Mouse (Mus musculus): ENCODE results near the gene Rbm6. TPM values are rescaled to one million over a fixed set of nuclear protein-coding genes. Genes with fewer than 3 reads are reported as not detected.

The Rbm6 gene
- total RNA-seq (2021): 10 to 100 TPM; 60.7 to 70.3 TPM
- long read RNA-seq, experiment 1, full-length matches to known transcripts: 30 of 45 reads
- long read RNA-seq, experiment 1, partial matches to known transcripts: 0 of 45 reads
- long read RNA-seq, experiment 1, other reads (novel, unspliced or antisense): 15 of 45 reads
- long read RNA-seq, experiment 2, transcript Rbm6-207 (21 exons, 3,716 nt): major isoform, 34 of 59 reads
- long read RNA-seq, experiment 2, partial matches to known transcripts: 3 of 59 reads
- long read RNA-seq, experiment 2, other reads (novel, unspliced or antisense): 22 of 59 reads

DNA sequence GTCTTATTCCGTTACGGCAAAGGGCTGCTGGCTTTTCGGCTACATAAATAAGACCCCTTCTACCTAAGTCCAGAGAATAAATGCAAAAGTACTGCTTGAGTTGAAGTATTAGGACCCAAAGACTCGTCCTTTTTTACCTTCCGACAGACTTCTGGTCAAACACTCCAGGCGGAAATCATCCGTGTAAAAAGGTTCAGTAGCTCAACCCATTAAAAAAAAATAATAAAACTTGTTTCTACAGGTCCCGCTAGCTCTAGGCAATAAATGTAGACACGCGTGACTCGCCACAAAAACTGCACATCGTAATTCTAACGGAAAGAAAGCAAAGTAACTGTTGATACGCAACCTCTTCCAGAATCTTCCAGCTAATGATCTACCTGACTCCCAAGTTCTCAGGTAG lies at the start of gene Rbm6:
TSS of gene Rbm6 (minus strand) at position 101 of the 400 bp plus-strand sequence.
- H3K4me3 ChIP-seq: peak within 1 kb of the TSS; percentile 86
- DNase-seq (ENCODE audit: low spot score in 2 of 2): no peak
- H3K27ac ChIP-seq: peak within 1 kb of the TSS; percentile 90
- TF ChIP-seq CTCF (conservative IDR thresholded peaks at IDR 0.05): no peak

- H3K27ac ChIP-seq: no peak overlapping the region
- TF ChIP-seq CTCF (conservative IDR thresholded peaks at IDR 0.05): no peak
- H3K4me3 ChIP-seq: no peak overlapping the region
- DNase-seq (ENCODE audit: low spot score in 2 of 2): no peak
Measured at GRCm38 (mm10) chr9:107919441-107919840, 46.4 kb upstream of the Rbm6 start.

DNA sequence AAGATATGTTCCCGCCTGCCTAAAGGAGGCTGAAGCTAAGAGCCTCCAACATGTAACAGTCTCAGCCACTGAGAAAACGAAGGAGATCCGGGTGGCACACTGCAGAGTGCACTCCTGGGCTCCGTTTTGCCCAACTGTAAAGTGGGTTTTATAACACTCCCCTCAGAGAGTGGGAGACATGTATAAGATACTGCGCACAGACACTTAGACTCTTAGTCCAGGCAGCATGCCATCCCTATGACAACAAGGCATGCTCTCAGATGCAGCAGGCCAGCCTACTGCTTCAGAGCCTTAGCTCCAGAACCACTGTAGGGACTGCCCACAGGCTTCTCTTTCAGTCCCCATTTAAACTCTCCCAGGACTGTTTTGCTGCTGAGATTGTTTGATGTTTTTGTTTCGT lies 45.8 kb upstream of the Rbm6 start:
- Histone ChIP-seq H3K27ac (peak overlapping the region; percentile 51; the same call in 1 of the 2 replicates), H3K4me3 (no peak overlapping the region)
- no peak for DNase-seq (ENCODE audit: low spot score in 2 of 2)
- TF ChIP-seq CTCF (conservative IDR thresholded peaks at IDR 0.05): no peak

DNA sequence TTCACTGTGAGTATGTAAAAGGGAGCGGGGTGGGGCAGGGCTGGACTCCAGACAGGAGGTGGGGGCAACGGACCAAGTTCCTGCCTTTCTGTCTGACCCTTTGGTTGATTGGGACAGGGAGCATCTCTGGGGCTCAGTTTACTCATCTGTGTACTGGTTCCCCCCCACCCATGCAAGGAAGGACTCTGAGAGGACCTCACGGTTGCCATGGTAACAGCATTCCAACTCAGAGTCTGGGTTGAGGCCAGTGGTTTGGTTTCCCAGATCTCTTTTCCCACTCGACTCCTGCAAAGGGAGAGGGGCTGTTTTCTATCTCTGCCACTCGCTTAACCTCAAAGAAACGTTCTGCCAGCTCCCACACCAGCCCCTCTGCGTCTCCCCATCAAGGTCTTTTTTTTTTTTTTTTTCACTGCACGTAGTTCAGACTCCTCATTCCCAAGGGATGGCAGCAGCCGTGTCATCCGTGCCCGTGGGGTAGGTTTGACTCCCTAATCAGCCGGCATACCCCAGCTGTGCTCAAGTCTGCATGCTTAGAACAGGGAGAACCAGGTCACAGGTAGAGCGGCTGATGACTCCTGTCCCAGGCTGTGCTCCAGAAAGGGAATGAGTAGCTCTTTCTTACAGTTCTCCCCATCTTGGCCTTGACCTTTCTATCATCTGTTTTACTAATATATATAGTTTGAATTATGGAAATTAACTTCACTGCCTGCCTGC lies 45.0 kb upstream of the Rbm6 start:
- peak overlapping the region; percentile 51 for H3K27ac ChIP-seq
- no peak overlapping the region for H3K4me3 ChIP-seq
- DNase-seq (ENCODE audit: low spot score in 2 of 2): peak in 1 of 2 experiments; percentile 42
- TF ChIP-seq CTCF (conservative IDR thresholded peaks at IDR 0.05): no peak

GRCm38 (mm10) chr9:107914764-107915420 lies 41.9 kb upstream of the Rbm6 start:
- TF ChIP-seq CTCF (conservative IDR thresholded peaks at IDR 0.05): no peak

GRCm38 (mm10) chr9:107910025-107910769 lies 37.2 kb upstream of the Rbm6 start:
- Histone ChIP-seq H3K27ac (no peak overlapping the region), H3K4me3 (no peak overlapping the region)
- no peak for DNase-seq (ENCODE audit: low spot score in 2 of 2)
- no peak for TF ChIP-seq CTCF (conservative IDR thresholded peaks at IDR 0.05)

More at GRCm38 (mm10) chr9:107914764-107915420, 41.9 kb upstream of the Rbm6 start:
- no peak overlapping the region for H3K4me3 ChIP-seq
- H3K27ac ChIP-seq: no peak overlapping the region
- no peak for DNase-seq (ENCODE audit: low spot score in 2 of 2)

DNA sequence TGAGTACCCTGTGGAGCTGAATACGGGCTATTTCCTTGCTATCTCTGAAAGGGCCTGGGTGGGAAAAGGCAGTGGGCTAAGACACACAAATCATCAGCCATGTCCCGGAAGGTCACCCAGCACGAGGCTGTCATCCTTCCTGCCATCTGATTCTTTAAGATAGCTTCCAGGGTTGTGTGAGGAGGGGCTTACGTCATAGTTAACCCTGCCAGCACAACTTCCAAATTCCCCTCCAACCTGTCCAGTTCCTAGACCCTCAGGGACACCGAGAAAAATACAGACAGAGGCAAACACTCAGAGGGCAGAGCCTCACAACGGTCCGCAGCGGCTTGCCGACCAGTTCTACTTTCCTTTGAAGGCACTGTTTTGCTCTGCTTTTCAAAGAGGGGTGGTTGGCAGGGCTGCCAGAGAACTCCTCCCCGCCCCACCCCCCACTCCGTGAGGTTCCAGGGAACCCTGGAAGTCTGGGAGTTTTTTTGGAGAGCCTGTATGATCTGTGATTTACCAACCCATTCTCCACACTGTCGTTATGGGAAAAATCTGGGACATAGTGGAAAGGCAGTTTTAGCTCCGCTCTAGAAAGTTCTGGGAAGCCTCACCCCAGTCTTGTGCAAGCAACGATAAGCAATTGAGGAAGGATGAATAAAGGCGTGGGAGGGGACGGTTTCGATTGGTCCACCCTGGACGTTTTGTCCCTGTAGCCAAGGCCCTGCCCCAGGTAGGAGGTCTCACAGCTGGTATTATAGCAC lies 35.5 kb upstream of the Rbm6 start:
- Histone ChIP-seq H3K27ac (no peak overlapping the region), H3K4me3 (no peak overlapping the region)
- no peak for TF ChIP-seq CTCF (conservative IDR thresholded peaks at IDR 0.05)
- no peak for DNase-seq (ENCODE audit: low spot score in 2 of 2)

DNA sequence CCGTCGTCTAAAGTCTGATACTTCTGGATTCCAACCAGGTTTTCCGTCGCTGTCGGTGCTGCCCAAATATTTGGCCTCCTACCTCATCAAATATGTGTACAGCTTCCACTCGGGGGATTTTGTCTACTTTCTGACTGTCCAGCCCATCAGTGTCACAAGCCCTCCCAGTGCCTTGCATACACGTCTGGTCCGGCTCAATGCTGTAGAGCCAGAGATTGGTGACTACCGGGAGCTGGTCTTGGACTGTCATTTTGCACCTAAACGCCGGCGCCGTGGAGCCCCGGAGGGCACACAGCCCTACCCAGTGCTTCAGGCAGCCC lies 34.7 kb upstream of the Rbm6 start:
- Histone ChIP-seq H3K4me3 (no peak overlapping the region), H3K27ac (no peak overlapping the region)
- no peak for TF ChIP-seq CTCF (conservative IDR thresholded peaks at IDR 0.05)
- no peak for DNase-seq (ENCODE audit: low spot score in 2 of 2)

DNA sequence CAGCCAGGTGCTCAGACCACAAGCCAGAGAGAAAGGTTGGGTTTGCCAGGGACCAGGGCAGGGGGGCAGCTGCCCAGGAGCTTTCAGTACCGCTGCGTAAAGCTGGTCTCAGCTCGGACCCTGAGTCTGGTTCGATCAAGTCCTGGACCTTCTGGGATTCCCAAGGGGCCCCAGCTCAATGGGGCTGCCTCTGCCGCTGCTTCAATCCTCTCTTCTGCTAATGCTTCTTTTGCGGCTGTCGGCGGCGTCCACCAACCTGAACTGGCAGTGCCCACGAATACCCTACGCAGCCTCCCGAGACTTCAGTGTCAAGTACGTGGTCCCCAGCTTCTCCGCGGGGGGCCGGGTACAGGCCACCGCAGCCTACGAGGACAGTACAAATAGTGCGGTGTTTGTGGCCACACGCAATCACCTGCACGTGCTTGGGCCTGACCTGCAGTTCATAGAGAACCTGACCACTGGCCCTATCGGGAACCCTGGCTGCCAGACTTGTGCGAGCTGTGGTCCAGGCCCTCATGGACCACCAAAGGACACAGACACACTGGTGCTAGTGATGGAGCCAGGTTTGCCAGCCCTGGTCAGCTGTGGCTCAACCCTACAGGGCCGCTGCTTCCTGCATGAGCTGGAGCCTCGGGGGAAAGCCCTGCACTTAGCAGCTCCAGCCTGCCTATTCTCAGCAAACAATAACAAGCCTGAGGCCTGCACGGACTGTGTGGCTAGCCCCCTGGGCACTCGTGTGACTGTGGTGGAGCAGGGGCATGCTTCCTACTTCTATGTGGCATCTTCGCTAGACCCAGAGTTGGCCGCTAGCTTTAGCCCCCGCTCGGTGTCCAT lies 34.1 kb upstream of the Rbm6 start:
- DNase-seq (ENCODE audit: low spot score in 2 of 2): no peak
- Histone ChIP-seq H3K27ac (no peak overlapping the region), H3K4me3 (peak overlapping the region; percentile 20; the same call in 1 of the 2 replicates)
- no peak for TF ChIP-seq CTCF (conservative IDR thresholded peaks at IDR 0.05)

GRCm38 (mm10) chr9:107906252-107906966 lies 33.4 kb upstream of the Rbm6 start, which contains the start of gene Mst1r:
TSS of gene Mst1r (plus strand) at chr9:107906873.
- Histone ChIP-seq H3K4me3 (peak within 1 kb of the TSS; percentile 20; the same call in 1 of the 2 replicates), H3K27ac (no peak within 1 kb of the TSS)
- TF ChIP-seq CTCF (conservative IDR thresholded peaks at IDR 0.05): no peak
- no peak for DNase-seq (ENCODE audit: low spot score in 2 of 2)

GRCm38 (mm10) chr9:107904726-107905125 lies 31.7 kb upstream of the Rbm6 start:
- H3K27ac ChIP-seq: 0 out of 2 replicates have a peak overlapping the region, but pooled peaks have one; percentile 25
- TF ChIP-seq CTCF (conservative IDR thresholded peaks at IDR 0.05): peak; percentile 97

More at GRCm38 (mm10) chr9:107904726-107905125, 31.7 kb upstream of the Rbm6 start:
- DNase-seq (ENCODE audit: low spot score in 2 of 2): peak; percentile 88 to 95
- H3K4me3 ChIP-seq: no peak overlapping the region; the same call in 1 of the 2 replicates
